Mouse (Mus musculus) megakaryocyte progenitor cell, adult 5-6 weeks (primary cell): ENCODE data around the gene Dlgap4. TPM values are rescaled to one million over a fixed set of nuclear protein-coding genes. Genes with fewer than 3 reads are reported as not detected.
A peak's percentile ranks its signal among the peaks of the same experiment; 100 is the strongest.

Experiments
- ATAC-seq: replicated peaks from 2 replicates; pipeline ENCODE4 v1.8.0; 2016; ENCODE audit warnings: mild to moderate bottlenecking, moderate TSS enrichment, inconsistent platforms; ENCODE audit not compliant: poor library complexity
- total RNA-seq, 2 experiments: library from RNA; stranded (forward) in 1 of 2; stranded (reverse) in 1 of 2; fragments of 157-497, 149-512 nt in 1 of 2; fragments of 200-1000 nt in 1 of 2; gene quantifications; 2 replicates each; pipeline versions ENCODE4 v1.2.3 to v1.2.4; 2015 to 2017

The Dlgap4 gene
- total RNA-seq, 2 experiments from 2014 or later: 5.9 to 18.1 TPM

DNA sequence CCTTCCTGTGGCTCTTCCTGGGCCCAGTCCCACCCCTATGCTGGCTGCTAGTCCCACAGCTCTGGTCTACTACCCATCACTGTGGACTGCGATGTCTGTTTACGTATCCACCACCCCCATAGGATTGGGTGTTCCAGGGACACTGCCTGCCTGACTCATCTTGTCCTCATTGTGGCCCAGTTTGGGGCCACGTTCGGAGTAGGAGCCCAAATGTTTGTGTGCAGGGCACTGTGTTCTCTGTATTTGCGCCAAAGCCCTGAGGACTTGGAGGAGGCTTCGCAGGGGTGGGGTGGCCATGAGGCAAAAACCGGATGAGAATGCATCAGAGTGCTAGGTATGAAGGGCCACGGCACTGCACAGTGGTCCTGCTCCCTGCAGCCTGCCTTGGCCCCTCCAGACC, 44.0 kb downstream of the Dlgap4 start:
- no peak for ATAC-seq

DNA sequence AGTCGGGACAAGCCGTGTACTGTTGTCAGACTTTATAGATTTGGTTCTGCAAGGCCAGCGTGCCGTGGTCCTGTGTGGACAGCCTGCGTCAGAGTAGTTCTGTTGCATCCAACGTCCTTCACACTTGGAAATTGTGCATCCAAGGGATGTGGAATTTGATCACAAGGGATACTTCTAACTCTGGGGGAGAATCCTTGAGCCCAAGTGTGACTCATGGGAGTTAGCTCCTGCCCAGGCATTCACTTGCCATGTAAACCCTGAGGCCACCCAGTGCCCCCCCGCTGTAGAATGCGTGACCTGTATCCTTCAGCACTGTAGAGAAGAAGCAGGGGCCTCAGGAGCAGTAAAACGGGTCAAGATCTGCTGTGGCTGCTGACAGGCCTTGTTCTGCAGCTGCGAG, 44.7 kb downstream of the Dlgap4 start:
- no peak for ATAC-seq

DNA sequence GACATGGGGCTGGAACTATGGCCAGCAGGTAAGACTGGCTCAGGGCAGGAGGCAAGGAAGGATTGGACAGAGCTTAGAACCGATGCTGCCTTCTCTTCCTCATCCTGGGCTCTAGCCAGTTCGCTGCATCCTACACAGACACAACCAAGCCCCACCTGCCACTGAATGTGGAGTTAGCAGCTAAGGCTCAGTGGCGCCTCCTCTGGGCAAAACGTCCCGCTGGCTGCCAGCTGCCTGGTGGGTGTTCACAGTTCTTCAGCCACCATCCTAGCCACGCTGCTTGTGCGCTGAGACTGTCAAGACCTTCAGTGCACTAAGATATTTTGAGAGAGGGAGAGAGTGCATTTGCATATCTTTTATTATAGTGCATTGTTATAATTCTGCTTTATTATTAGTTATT, 45.2 kb downstream of the Dlgap4 start:
- no peak; the same call in 1 of the 2 replicates for ATAC-seq

DNA sequence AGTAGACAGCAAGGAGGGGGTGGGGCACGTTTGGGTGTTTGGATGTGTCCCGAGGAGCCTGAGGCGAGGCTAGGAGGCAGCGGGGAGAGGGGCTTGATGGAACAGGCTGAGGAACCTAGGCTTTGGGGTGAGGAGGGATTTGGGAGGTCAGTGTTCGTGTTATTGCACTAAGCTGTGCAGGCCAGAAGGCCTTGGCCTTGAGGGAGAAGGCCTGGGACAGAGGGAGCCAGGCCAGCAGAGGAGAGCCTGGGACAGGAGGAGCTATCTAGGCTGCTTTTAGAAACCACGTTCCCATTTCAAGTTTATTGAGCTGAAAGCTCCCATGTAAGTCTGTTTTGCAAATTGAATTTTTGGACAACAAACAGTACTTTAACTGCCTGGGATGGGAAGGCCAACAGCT, 46.5 kb downstream of the Dlgap4 start:
- ATAC-seq: no peak

DNA sequence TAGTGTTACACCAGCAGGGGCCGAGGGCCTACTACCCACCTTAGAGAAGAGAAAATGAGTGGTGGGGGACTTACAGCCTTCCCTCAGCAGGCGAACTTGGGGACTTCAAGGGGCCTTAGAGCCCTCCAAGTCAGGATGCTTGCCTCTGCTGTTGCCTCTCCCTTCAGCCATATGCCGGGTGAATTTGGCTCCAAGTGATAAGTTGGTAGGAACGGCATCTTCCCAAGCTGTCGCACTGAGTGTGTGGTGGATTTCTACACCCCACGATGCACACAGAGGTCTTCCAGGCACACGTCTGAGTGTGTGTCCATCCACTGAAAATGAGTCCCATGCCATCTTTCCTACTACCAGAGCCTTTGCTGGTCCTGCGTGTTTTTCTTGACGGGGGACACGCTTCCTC, 49.7 kb downstream of the Dlgap4 start:
- ATAC-seq: no peak

DNA sequence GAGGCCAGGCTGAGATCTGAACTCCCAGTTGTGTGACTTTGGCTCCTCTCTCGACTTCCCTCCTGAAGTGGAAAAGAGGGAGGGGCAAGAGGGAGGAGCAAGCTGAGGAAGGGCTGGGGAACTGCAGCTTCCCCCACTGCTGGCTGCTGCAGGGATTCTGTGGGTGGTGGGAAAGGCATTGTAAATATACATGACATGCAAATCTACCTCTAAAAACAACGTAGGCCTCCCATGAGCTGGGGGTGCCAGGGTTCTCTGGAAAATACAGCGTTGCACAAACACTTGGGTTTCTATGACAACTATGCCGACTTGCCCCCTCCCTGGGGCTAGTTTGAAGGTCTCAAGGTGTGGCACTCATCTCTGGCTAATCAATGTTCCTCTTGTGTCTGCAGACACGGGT, 50.9 kb downstream of the Dlgap4 start:
- ATAC-seq: no peak

DNA sequence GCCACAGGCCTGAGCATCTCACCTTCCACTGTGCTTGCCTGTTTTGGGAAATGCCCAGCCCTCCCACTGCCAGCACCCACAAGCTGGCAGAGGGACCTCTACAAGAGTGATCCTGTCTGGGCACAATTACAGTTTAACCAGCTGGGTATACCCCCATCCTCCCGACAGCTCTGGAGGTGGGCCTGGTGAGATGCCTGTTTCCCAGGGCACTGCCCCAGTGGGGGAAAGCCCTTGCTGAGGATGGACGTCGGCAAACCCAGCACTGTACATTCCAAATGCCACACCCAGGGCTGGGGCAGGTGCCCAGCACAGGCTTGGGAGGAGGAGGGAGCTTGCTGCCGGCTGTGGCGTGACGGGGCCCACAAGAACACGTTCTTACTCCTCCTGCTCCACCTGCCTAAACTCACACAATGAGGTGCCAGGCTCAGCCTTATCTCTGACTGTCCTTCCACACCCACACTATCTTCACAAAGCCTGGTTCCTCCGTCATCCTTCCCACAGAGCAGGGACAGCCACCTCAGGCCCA, 51.6 kb downstream of the Dlgap4 start:
- ATAC-seq: peak; percentile 78

DNA sequence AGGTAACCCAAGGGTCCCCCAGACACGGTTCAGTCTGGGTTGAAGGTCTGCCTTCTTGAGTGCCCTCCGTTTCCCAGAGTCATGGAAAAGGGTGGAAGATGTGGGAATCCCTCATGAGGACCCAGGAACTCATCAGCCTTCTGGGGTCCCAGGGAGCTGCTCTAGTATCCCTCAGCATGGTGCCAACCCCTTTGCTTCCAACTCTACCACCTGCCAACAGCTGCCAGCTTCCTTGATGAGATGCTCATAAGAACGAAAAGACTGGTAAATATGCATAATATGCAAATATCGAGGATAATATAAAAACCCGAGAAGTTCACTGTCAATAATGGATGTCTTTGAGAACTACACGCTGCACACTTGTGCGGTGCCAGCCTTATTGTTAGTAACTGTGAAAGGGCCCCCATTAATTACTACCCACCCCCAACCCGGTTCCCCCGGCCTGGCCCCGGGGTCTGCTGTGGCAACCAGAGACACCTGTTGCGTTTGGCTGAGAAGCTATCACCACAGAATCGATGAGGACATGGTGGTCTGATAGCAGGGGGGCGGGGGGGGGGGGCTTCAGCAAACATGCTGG, 52.2 kb downstream of the Dlgap4 start:
- no peak for ATAC-seq

DNA sequence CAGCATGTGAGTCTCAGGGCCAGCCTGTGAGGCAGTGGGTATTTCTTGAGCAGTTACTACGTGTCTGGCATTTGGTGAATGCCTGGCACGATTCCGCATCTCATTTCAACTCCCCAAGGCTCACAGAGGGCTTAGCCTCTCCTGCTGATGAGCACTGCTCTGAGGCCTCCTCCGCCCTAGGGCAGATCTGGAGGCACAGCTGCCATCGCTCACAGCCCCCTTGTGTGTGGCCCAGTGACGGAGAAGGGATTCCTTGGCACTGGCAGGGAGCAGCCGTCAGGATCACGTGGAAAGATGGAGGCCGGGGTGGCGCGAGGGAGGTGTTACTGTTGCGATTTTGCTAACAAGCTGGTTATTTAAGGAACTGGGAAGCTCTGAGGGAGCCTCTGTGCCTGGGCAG, 52.7 kb downstream of the Dlgap4 start:
- ATAC-seq: no peak

DNA sequence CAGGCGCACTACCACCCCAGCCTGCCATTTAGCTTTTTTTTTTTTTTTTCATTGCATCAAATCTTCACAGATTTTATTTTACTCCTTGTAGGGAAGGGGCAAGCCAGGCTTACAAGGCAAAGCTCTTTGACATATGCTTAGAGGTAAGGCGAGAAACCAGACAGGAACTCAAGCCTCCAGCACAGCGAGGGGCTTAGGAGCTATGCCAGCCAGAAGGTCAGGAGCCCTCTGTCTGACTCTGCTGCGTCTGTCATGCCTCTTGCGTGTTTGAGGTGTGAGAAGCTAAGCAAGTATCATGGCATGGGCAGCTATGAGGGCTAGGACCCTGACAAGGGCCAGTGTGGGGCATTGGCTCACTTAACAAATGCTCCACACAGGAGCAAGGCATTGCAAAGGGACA, 53.8 kb downstream of the Dlgap4 start:
- no peak for ATAC-seq

DNA sequence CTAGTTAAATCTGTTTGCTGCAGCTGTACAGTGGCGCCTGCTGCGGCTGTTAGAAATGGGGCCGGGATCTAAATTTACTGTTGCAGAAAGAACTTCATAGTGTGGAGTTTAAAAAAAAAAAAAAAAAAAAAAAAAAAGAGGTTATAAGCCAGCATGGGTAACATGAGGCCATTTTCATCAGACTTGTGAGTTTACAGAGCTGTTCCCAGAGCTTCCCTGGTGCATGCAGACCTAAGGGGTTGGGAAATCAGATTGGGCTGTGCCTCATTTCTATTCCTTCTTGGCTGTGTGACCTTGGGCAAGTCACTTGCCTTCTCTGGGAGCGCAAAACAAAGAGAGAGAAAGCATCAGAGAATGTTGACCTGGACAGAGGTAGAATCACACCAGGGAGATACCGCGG, 55.1 kb downstream of the Dlgap4 start:
- ATAC-seq: no peak

DNA sequence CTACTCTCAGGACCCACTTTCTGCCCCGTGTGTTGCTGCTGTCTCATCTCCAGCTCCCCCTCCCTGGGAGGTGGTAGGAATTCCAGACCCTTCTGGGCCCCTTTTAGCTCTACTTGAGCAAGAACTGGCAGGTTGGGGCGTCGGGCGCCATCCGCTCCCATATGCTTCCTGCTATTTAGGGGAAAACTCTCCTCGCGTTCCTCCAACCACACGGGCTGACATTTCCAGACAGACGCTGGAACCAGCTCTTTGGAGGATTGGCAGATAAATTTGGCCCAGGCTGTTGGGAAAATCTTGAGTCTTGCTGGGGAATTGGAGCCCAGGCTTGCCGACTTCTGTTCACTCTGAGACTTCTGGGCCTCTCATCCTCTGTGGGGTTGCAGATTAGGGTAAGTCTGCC, 59.8 kb downstream of the Dlgap4 start:
- ATAC-seq: no peak

DNA sequence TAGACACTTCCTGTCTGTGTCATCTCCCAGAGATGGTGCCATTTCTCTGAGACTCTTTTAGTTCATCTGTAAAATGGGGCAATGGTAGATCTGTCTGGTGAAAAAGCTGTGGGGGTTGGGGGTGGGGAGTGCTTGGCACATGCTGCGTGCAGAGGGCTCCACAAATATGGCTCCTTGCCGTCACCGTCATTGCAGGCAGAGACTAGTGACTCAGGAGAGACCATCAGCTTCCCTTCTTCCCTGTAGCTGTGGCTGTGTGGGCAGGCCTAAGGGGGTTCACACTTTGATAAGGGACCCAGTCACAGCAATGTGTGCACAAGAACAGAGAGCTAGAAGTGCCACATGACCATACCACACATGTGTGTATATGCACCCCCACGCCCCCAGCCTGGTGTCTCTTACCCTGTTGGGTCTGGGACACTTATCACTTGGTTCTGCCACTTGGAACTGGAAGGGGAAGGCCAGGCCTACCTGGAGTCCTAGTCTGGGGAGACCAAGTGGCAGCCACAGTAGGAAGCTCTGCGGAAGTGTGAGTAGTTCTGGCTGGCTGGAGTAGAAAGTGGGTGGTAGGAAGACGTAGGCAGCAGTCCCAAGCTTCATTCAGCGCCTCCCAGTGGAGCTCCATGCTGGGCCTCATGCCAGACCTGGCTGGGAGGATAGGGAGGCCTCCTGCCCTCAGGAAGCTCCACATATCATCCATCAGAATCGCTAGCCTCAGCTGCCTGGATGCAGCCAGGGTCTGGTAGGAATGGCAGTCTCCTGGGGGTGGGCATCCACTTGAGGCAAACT, 60.6 kb downstream of the Dlgap4 start:
- ATAC-seq: no peak

DNA sequence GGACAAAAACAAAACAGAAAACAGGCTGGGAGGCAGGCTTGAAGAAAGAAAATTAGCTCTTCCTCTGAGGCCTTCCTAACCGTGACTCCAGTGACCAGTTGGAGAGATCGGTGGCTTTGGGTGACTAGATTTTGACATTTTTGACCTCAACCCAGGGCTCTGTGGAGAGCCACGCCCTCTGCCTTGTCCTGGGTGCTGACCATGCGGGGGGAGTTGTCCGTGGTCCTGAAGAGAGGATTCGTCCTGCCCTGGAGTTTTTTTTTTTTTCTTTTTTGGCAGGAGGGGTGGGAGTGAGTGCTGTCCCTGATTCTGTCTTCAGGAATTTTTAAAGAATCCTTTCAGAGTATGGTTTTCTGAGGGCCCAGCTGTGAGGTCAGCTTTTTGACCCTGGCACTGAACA, 63.4 kb downstream of the Dlgap4 start:
- ATAC-seq: peak; percentile 46; the same call in 1 of the 2 replicates

DNA sequence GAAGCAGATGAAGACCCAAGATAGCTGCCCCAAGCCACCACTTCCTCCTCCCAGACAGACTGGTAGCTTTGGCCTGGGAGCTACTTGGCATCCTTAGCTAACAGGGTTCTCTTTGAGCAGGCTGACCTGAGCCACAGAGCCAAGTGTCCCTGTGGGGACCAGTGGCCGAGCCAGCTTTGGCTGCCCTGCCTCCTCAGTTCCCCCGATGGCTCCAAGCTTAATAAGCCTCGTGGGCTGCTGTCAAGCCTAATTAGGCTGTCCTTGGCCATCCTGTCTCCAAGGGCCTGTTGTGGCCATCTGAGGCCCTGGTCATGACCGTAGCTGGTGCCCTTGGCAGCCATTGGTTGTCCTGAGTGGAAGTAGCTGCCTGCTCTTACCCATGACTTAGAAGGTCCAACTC, 64.6 kb downstream of the Dlgap4 start:
- no peak for ATAC-seq

DNA sequence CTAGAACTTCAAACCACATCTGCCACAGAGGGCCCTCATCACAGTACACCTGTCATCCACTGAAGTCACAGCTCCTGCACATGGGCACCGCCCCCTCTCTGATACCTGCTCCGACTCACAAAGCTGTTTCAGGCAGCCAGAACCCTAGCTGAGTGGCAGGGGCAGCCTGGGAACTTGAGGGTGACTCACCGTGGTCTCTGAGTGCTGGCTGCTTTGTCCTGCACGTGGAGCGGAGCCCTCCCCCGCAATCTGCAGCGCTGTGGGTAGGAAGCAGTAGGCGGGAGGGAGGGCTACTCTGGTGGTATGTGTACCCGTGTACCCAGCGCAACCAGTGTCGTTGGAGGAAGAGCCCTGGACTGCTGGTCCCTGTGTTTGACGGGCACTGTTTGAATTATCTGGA, 69.5 kb downstream of the Dlgap4 start:
- ATAC-seq: no peak

DNA sequence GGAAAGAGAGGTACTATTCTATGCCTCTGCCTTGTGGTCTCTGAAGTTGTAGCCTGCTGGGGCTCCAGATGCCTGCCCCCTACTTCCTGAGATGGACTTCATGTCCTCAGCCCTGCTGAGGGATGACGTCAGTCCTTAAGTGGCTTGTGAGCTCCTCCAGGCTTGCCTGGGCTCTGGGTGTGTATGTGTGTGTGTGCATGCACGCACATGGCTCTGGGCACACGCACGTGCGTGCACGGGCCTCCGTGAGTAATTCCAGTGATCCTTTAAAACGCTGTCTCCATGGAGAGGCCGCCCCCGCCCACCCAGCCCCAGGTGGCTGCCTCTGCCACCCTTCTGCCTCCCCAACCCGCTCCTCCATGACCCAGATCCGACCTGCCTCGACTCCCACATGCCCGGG, 72.5 kb downstream of the Dlgap4 start:
- ATAC-seq: no peak

DNA sequence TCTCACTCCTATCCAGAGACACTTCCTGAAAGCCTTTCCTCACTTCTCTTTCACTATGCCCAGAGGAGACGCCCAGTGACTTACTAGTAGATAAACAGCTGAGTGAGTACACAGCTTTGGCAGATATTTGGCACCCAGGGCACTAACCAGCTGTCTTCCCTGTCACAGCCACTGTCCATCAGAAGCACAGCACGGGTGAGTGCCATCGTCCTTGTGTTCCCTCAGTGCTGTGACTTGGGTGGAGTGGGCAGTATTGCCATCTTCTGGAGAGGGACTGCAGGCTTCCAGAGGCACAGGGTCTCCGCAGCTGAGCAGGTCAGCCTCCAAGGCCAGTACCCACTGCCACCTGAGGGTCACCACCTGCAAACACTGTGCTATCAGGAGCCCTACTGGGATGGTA, 73.2 kb downstream of the Dlgap4 start:
- no peak for ATAC-seq

DNA sequence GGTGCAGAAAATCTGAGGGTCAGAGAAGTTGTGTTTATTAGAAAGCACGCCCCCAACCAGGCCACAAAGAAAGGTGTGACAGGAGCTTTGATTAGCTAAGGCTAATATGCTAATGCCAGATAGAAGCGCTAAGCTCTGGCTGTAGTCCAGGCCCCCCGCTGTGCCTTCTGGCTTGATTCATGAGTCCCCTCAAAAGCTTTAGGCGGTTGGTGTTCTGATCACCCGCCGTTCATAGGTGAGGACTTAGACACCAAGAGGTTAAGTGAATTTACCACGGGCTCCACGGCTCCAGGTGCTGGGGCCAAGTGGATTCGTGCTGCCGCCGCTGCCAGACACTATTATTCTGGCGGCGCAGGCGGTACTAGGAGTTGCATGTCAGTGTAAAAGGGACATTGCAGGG, 75.1 kb downstream of the Dlgap4 start:
- no peak for ATAC-seq

DNA sequence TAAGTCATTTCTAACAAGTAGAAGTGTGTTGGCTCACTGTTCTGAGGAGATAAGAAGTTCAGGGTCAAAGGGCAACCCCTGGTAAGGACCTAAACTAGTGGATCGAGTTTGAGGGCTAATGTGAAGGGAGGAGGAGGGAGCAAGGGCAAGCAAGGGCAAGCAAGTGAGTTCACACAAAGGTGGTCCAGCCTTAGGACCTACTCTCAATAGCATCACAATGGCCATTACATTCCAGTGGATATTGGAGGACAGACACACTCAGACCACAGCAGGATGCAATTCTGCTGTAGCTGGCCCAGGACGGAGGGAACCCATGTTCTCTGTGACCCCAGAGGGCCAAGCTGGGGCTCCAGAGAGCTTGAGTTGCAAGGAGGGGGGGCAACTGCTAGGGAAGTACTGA, 77.3 kb downstream of the Dlgap4 start:
- ATAC-seq: no peak

DNA sequence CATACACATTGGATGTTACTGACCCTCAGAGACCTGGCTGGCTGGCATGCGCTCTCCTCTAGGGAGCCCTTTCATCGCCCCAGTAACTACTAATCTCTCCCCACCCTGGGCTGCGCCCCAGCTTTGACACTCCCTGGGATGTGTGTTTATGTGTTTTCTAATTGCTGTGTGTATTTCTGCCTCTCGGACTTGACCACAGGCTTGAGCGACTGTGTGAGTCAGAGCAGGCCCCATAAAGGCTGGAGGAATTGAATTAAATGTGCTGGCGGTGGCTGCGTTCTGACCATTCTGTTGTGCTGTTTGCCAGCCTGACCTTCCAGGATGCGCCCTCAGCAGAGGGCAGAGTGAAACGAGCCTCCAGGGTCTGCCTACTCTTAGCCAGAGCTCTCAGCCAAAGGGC, 78.2 kb downstream of the Dlgap4 start:
- ATAC-seq: no peak

DNA sequence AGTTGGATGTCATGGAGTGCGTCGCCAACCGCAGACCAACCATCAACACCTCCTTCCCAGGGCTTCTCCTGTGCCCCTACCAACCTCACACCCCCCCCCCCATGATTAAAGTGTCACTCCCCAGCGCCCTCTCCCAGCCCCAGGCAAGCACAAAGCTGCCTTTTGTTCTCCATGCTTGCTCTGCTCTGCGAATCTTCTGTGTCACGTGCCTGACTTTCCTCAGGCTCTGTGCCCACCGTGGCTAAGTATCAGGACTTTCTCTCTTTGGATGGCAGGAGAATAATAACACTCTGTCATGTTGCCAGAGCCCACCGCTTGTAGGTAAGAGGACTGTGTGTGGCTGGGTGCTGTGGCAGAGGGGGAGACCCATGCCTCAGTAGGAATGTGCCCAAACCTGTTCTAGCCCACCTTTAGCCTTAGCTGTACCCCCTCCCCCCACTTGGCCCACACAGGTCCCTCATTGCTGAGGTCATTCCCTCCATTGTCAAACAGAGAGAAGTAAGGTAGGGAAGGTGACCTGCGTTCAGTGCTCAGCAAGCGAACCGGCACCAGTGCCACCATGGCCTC, 79.8 kb downstream of the Dlgap4 start:
- no peak for ATAC-seq
